Mouse (Mus musculus) limb, embryonic 14.5 days (tissue): Measurements from ENCODE around the gene H2afb3. TPM values are rescaled to one million over a fixed set of nuclear protein-coding genes. Genes with fewer than 3 reads are reported as not detected.
"Not testable (repeated sequence)": the region's sequence is repeated elsewhere in the genome, so short reads cannot be mapped to it uniquely, and the experiment has no call there.

Source experiments
- ATAC-seq: fragments of 200-750 bp; cut with Nextera tagmentation; 2 replicates; pipeline ENCODE4 v1.8.0; 2017; ENCODE audit warnings: low read depth, moderate number of reproducible peaks, moderate TSS enrichment; ENCODE audit not compliant: low FRiP score
- DNase-seq: peaks from one replicate; pipeline ENCODE4 v3.0.0-alpha.2; 2015; ENCODE audit warnings: low spot score
- H3K27ac ChIP-seq: fragments of 300-500 bp; sonication (generic); replicated peaks from 2 replicates; pipeline ENCODE4 v1.5.1; 2014; ENCODE audit warnings: low read depth, mild to moderate bottlenecking, low read length, moderate library complexity, mixed read lengths
- H3K27me3 ChIP-seq: fragments of 300-500 bp; sonication (generic); 2 replicates; pipeline ENCODE4 v1.6.1; 2014; ENCODE audit warnings: low read length, mixed read lengths; ENCODE audit not compliant: control insufficient read depth, insufficient read depth
- H3K36me3 ChIP-seq: fragments of 300-500 bp; sonication (generic); 2 replicates; pipeline ENCODE4 v1.6.1; 2014; ENCODE audit warnings: mild to moderate bottlenecking, low read length, moderate library complexity, mixed read lengths; ENCODE audit not compliant: control insufficient read depth, insufficient read depth
- H3K4me1 ChIP-seq: fragments of 300-500 bp; sonication (generic); 2 replicates; pipeline ENCODE4 v1.6.1; 2014; ENCODE audit warnings: antibody characterized with exemption, low read length, mixed read lengths; ENCODE audit not compliant: control insufficient read depth, insufficient read depth
- H3K4me2 ChIP-seq: fragments of 300-500 bp; sonication (generic); replicated peaks from 2 replicates; pipeline ENCODE4 v1.6.1; 2014; ENCODE audit warnings: low read depth, mild to moderate bottlenecking, low read length, moderate library complexity; ENCODE audit not compliant: severe bottlenecking
- H3K4me3 ChIP-seq: fragments of 300-500 bp; sonication (generic); replicated peaks from 2 replicates; pipeline ENCODE4 v1.5.1; 2014; ENCODE audit warnings: low read length
- H3K9ac ChIP-seq: fragments of 300-500 bp; sonication (generic); 2 replicates; pipeline ENCODE4 v1.6.1; 2014; ENCODE audit warnings: mild to moderate bottlenecking, low read depth, low read length, moderate library complexity; ENCODE audit not compliant: severe bottlenecking
- H3K9me3 ChIP-seq: fragments of 300-500 bp; sonication (generic); 2 replicates; pipeline ENCODE4 v1.6.1; 2016; ENCODE audit warnings: low read length; ENCODE audit not compliant: control insufficient read depth
- POLR2A ChIP-seq: fragments of 200-500 bp; IDR thresholded peaks from 2 replicates; pipeline ENCODE4 v1.8.0; 2012; ENCODE audit warnings: inconsistent platforms, mild to moderate bottlenecking, moderate library complexity, borderline replicate concordance; ENCODE audit not compliant: insufficient read depth, insufficient read length; ENCODE audit errors: extremely low read depth
- WGBS: fragments of 180-500 bp; shearing (Covaris S2); extraction: QIAGEN DNeasy Blood & Tissue Kit; methylation state at CpG from one replicate; pipeline ENCODE4 v1.1.7; 2014; 5-methylcytosine and 5-hydroxymethylcytosine counted together
- polyA plus RNA-seq, 2 experiments: library from polyadenylated mRNA; depleted of rRNA in 1 of 2; stranded (reverse) in 1 of 2; unstranded in 1 of 2; fragments of >200 nt; fragmentation: Nextera tagmentation in 1 of 2; extraction: Ambion mirVana in 1 of 2; gene quantifications; 2 replicates each; pipeline versions ENCODE4 v1.2.1 to v1.2.3; 2012 to 2014

The H2afb3 gene
- polyA plus RNA-seq (2012; rRNA removed) (not detected in 2 replicates), polyA plus RNA-seq (2014; fragmentation: Nextera tagmentation; extraction: Ambion mirVana) (not detected in 2 replicates)

DNA sequence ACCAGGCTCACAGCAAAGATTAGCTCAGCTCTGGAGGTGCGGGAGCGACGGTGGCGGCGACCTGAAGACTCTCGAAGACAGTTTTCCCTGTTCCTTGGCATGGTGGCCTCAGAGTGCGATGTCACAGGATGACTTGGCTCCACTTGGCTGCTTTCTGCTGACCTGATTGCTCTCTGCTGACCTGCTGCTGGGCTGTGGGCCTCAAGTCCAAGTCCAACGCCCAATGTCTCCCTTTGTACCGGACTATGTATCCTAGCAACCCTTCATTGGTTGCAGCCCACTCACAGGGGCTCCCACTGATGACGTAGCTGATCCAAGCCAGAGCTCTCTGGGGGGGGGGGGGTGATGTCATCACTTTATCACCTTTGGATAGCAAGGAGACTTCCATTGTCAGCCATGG, at the start of gene H2afb3:
H2afb3 (minus strand) TSS at position 101 of the 400 bp plus-strand sequence.
- WGBS = 94% methylated on average over 7 of the region's 10 CpGs
- H3K36me3 ChIP-seq, ATAC-seq: not testable (repeated sequence)

DNA sequence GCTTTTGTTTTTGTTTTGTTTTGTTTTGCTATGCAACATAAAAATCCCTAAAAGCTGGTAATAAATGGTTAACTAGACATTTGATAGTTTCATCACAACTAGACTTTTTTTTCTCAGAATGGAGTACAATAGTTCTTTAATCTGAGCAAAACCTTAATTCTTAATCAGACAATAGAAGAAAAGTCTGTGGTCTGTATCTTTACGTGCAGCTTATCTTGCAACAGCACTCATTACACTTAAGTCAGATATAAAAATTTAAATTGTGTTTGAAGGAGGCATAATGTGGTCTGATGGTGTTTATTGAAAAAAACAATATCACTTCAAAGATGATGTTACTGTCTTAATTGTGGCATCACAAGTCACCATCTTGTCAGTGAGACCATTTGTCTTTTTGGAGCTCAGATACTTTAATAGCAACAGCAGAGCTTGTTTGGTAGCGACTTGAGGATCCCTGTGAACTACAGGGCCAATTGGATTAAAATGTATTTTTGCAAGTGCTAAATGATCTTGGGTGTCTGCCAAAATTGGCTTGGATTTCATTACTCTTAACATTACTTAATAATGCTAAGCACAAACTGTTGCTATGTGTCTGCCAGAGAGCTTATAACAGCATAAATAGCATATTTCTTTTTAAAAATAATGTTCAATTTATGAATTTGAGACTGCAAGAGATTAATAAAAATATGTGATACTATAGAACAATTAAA, 11.3 kb downstream of the H2afb3 start:
- ATAC-seq = no peak
- Histone ChIP-seq H3K9ac (no peak overlapping the region), H3K4me2 (no peak overlapping the region), H3K4me3 (no peak overlapping the region), H3K9me3 (no peaks in the 10 kb centered on the region), H3K27ac (no peak overlapping the region), H3K4me1 (no peaks in the 10 kb centered on the region), H3K36me3 (no peaks in the 10 kb centered on the region), H3K27me3 (no peaks in the 10 kb centered on the region)
- DNase-seq = no peak
- no peak for TF ChIP-seq POLR2A
- 64% methylated on average over 2 of the region's 2 CpGs for WGBS

More for the DNA sequence above, at the start of gene H2afb3:
- not testable (repeated sequence) for DNase-seq, H3K9me3 ChIP-seq, H3K4me2 ChIP-seq, H3K9ac ChIP-seq, H3K27ac ChIP-seq, H3K4me1 ChIP-seq, H3K27me3 ChIP-seq, H3K4me3 ChIP-seq

DNA sequence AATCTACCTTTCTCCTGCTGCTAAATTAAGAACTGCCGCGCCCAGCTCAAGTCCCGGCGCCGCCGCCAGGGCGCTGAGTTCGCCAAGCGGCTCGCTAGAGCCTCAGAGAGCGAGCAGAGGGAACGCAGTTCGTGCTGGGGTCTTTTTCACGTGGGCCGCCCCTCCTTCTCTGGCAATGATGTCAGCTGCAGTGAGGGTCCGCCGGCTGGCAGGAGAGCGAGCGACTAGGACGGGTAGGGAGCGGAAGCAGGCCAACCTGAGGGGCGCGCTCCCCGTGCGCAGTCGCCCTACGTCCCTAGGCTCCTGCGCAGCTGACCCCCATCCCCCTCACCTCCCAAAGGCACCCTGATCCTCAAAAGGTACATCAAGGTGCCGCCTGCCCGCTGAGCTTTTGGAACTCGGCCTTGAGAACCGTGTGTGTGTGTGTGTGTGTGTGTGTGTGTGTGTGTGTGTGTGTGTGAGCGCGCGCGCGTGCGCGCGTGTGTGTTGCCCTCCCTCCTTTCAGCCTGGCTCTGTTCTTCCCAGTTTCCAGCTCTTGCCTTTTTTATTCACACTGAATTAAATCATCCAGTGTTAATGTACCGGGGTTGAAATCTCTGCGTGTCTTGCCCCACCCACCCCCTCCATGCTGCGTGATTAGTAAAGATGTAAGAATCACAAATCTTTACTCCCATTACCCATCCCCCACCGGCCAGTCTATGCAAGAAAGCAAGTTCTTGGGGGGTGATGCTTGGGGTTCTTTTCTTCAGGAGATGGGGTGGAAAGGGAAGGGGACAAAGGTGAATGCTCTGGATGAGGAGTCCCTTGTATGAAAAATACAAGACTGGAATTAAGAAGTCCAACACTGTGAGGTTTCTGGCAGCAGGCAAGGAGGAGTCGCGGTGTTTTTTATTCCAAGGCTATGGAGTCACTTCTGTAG, 19.8 kb downstream of the H2afb3 start:
- H3K4me1 ChIP-seq = no peaks in the 10 kb centered on the region
- peak overlapping the region; percentile 57 for H3K9ac ChIP-seq
- no peak for TF ChIP-seq POLR2A
- H3K27me3 ChIP-seq = no peaks in the 10 kb centered on the region
- peak overlapping the region; percentile 45 for H3K4me3 ChIP-seq
- peak; percentile 38 for DNase-seq
- no peak overlapping the region for H3K27ac ChIP-seq
- ATAC-seq = peak; percentile 59
- H3K9me3 ChIP-seq = no peaks in the 10 kb centered on the region
- H3K4me2 ChIP-seq = peak overlapping the region; percentile 59
- H3K36me3 ChIP-seq = no peaks in the 10 kb centered on the region
- WGBS = 6% methylated on average over 28 of the region's 46 CpGs

DNA sequence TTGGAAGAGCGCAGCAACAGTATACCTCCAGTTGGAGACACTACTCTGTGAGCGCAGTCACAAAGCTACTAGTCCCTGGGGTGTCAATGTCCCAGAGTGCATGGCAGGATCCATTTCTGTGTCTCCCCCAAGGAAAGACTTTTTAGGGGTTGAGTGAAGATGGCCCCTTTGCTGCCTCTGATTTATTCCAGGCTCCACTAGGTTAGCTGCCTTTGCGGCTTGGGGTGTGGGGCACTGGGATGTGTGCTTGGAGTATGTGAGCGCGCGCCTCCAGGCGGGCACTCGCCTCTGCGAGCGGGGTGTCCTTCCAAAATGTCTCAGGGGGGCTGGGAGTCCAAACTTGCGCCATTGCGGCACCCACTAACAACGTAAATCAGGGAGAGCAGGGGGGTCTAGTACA, 21.2 kb downstream of the H2afb3 start:
- Histone ChIP-seq H3K4me3 (peak overlapping the region; percentile 45), H3K27me3 (no peaks in the 10 kb centered on the region), H3K4me1 (no peaks in the 10 kb centered on the region), H3K36me3 (no peaks in the 10 kb centered on the region), H3K4me2 (peak overlapping the region; percentile 59), H3K9me3 (no peaks in the 10 kb centered on the region), H3K9ac (0 out of 2 replicates have a peak overlapping the region, but pooled peaks have one; percentile 41), H3K27ac (no peak overlapping the region)
- TF ChIP-seq POLR2A = no peak
- DNase-seq (no peak), ATAC-seq (no peak)
- 22% methylated on average over 13 of the region's 13 CpGs for WGBS

DNA sequence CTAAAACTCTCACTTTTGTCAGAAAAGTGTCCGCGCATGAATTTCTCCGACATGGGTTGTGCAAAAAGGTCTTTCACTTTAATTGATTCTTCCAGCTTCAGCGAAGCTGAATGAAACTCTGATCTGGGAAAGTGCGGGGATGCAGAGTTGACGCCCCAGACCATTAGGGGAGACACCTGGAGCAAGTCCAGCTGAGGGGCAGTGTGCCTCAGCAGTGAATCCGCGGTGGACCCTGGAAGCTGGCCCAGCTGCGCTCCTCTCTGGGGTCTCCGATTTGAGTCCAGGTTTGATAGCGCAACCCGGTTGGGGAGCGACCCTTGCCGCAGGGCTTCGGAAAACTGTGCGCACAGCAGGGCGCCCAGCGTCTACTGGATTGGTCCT, 22.0 kb downstream of the H2afb3 start:
- TF ChIP-seq POLR2A = no peak
- DNase-seq = no peak
- no peaks in the 10 kb centered on the region for H3K9me3 ChIP-seq
- WGBS = 15% methylated on average over 18 of the region's 18 CpGs
- no peaks in the 10 kb centered on the region for H3K27me3 ChIP-seq
- peak overlapping the region; percentile 45 for H3K4me3 ChIP-seq
- H3K36me3 ChIP-seq = no peaks in the 10 kb centered on the region
- H3K27ac ChIP-seq = no peak overlapping the region
- no peak for ATAC-seq
- no peaks in the 10 kb centered on the region for H3K4me1 ChIP-seq
- peak overlapping the region; percentile 41 for H3K9ac ChIP-seq
- peak overlapping the region; percentile 59 for H3K4me2 ChIP-seq
